Mouse (Mus musculus) kidney, embryonic 16.5 days (tissue): ENCODE measurements around the gene Btbd11. TPM values are rescaled to one million over a fixed set of nuclear protein-coding genes. Genes with fewer than 3 reads are reported as not detected.

Source experiments
- ATAC-seq: fragments of 200-750 bp; cut with Nextera tagmentation; 2 replicates; pipeline ENCODE4 v1.8.0; 2017; ENCODE audit warnings: moderate TSS enrichment; ENCODE audit not compliant: low FRiP score, low TSS enrichment
- H3K27ac ChIP-seq: fragments of 300-500 bp; sonication (generic); 2 replicates; pipeline ENCODE4 v1.5.1; 2014; ENCODE audit warnings: low read length
- H3K27me3 ChIP-seq: fragments of 300-500 bp; sonication (generic); 2 replicates; pipeline ENCODE4 v1.6.1; 2014; ENCODE audit warnings: low read length, control low read depth, mixed read lengths; ENCODE audit not compliant: insufficient read depth
- H3K36me3 ChIP-seq: fragments of 300-500 bp; sonication (generic); 2 replicates; pipeline ENCODE4 v1.6.1; 2014; ENCODE audit warnings: low read length, control low read depth, mixed read lengths; ENCODE audit not compliant: insufficient read depth
- H3K4me1 ChIP-seq: fragments of 300-500 bp; sonication (generic); 2 replicates; pipeline ENCODE4 v1.6.1; 2014; ENCODE audit warnings: low read length, control low read depth, mixed read lengths; ENCODE audit not compliant: insufficient read depth
- H3K4me2 ChIP-seq: fragments of 300-500 bp; sonication (generic); replicated peaks from 2 replicates; pipeline ENCODE4 v1.6.1; 2014; ENCODE audit warnings: low read depth, low read length
- H3K4me3 ChIP-seq: fragments of 300-500 bp; sonication (generic); 2 replicates; pipeline ENCODE4 v1.5.1; 2014; ENCODE audit warnings: mild to moderate bottlenecking, low read length
- H3K9ac ChIP-seq: fragments of 300-500 bp; sonication (generic); replicated peaks from 2 replicates; pipeline ENCODE4 v1.6.1; 2014; ENCODE audit warnings: low read length
- H3K9me3 ChIP-seq: fragments of 300-500 bp; sonication (generic); 2 replicates; pipeline ENCODE4 v1.6.1; 2016; ENCODE audit warnings: low read length, control low read depth
- WGBS: fragments of 180-500 bp; shearing (Covaris S2); extraction: QIAGEN DNeasy Blood & Tissue Kit; methylation state at CpG from one replicate; pipeline ENCODE4 v1.1.7; 2014; 5-methylcytosine and 5-hydroxymethylcytosine counted together
- polyA plus RNA-seq: library from polyadenylated mRNA; unstranded; fragments of >200 nt; fragmentation: Nextera tagmentation; extraction: Ambion mirVana; gene quantifications from 2 replicates; pipeline ENCODE4 v1.2.1, GENCODE M21; 2015

Btbd11 gene
- polyA plus RNA-seq, 1 experiment from 2014 or later: 10.7 TPM

GRCm38 (mm10) chr10:85411120-85411519 is 24.5 kb downstream of the Btbd11 start:
- Histone ChIP-seq H3K4me1 (no peaks in the 10 kb centered on the region), H3K9me3 (no peaks in the 10 kb centered on the region), H3K4me3 (no peak overlapping the region), H3K36me3 (no peaks in the 10 kb centered on the region), H3K4me2 (no peak overlapping the region), H3K27me3 (no peaks in the 10 kb centered on the region), H3K27ac (no peak overlapping the region), H3K9ac (no peak overlapping the region)
- no peak for ATAC-seq
- 77% methylated on average over 3 of the region's 3 CpGs for WGBS

GRCm38 (mm10) chr10:85420851-85421628 is 34.4 kb downstream of the Btbd11 start:
- H3K4me1 ChIP-seq: no peaks in the 10 kb centered on the region
- H3K9ac ChIP-seq: no peak overlapping the region
- H3K4me3 ChIP-seq: no peak overlapping the region
- no peak for ATAC-seq
- 42% methylated on average over 15 of the region's 15 CpGs for WGBS
- H3K36me3 ChIP-seq: no peaks in the 10 kb centered on the region
- H3K27ac ChIP-seq: no peak overlapping the region
- no peaks in the 10 kb centered on the region for H3K27me3 ChIP-seq
- H3K9me3 ChIP-seq: no peaks in the 10 kb centered on the region
- H3K4me2 ChIP-seq: no peak overlapping the region

GRCm38 (mm10) chr10:85421629-85422012 is 35.0 kb downstream of the Btbd11 start:
- H3K36me3 ChIP-seq: no peaks in the 10 kb centered on the region
- WGBS: 79% methylated on average over 4 of the region's 4 CpGs
- ATAC-seq: no peak
- H3K4me2 ChIP-seq: no peak overlapping the region
- no peak overlapping the region for H3K9ac ChIP-seq
- no peak overlapping the region for H3K27ac ChIP-seq
- no peaks in the 10 kb centered on the region for H3K9me3 ChIP-seq
- no peaks in the 10 kb centered on the region for H3K4me1 ChIP-seq
- H3K27me3 ChIP-seq: no peaks in the 10 kb centered on the region
- no peak overlapping the region for H3K4me3 ChIP-seq

GRCm38 (mm10) chr10:85425756-85426155 is 39.1 kb downstream of the Btbd11 start:
- Histone ChIP-seq H3K36me3 (no peaks in the 10 kb centered on the region), H3K4me1 (no peaks in the 10 kb centered on the region), H3K27ac (no peak overlapping the region), H3K27me3 (no peaks in the 10 kb centered on the region), H3K9me3 (no peaks in the 10 kb centered on the region), H3K9ac (no peak overlapping the region), H3K4me2 (no peak overlapping the region), H3K4me3 (no peak overlapping the region)
- ATAC-seq: no peak
- WGBS: 83% methylated on average over 2 of the region's 2 CpGs

GRCm38 (mm10) chr10:85437217-85437616 is 50.6 kb downstream of the Btbd11 start:
- ATAC-seq: no peak
- Histone ChIP-seq H3K9ac (no peak overlapping the region), H3K4me2 (no peak overlapping the region), H3K27me3 (no peaks in the 10 kb centered on the region), H3K4me3 (no peak overlapping the region), H3K9me3 (peaks cover 4% of the 10 kb centered on the region; the same call in 1 of the 2 replicates), H3K36me3 (no peaks in the 10 kb centered on the region), H3K4me1 (no peaks in the 10 kb centered on the region), H3K27ac (no peak overlapping the region)
- whole genome bisulfite sequencing: 83% methylated on average over 3 of the region's 3 CpGs

GRCm38 (mm10) chr10:85443371-85443770 is 56.8 kb downstream of the Btbd11 start:
- H3K27ac ChIP-seq: no peak overlapping the region
- H3K9ac ChIP-seq: no peak overlapping the region
- ATAC-seq: no peak
- H3K4me3 ChIP-seq: no peak overlapping the region
- H3K4me2 ChIP-seq: no peak overlapping the region
- no peaks in the 10 kb centered on the region for H3K36me3 ChIP-seq
- H3K27me3 ChIP-seq: no peaks in the 10 kb centered on the region
- no peaks in the 10 kb centered on the region for H3K9me3 ChIP-seq
- WGBS: 91% methylated on average over 3 of the region's 3 CpGs
- no peaks in the 10 kb centered on the region for H3K4me1 ChIP-seq

GRCm38 (mm10) chr10:85445891-85446290 is 59.3 kb downstream of the Btbd11 start:
- ATAC-seq: no peak
- no peak overlapping the region for H3K27ac ChIP-seq
- H3K9me3 ChIP-seq: no peaks in the 10 kb centered on the region
- no peaks in the 10 kb centered on the region for H3K27me3 ChIP-seq
- H3K36me3 ChIP-seq: no peaks in the 10 kb centered on the region
- no peak overlapping the region for H3K4me3 ChIP-seq
- no peak overlapping the region for H3K9ac ChIP-seq
- 92% methylated on average over 3 of the region's 3 CpGs for WGBS
- no peak overlapping the region for H3K4me2 ChIP-seq
- H3K4me1 ChIP-seq: no peaks in the 10 kb centered on the region

GRCm38 (mm10) chr10:85446700-85447099 is 60.1 kb downstream of the Btbd11 start:
- no peaks in the 10 kb centered on the region for H3K36me3 ChIP-seq
- H3K9ac ChIP-seq: no peak overlapping the region
- H3K4me1 ChIP-seq: 0 out of 2 replicates have a peak, but pooled peaks cover 3% of the 10 kb centered on the region
- no peak for ATAC-seq
- WGBS: 96% methylated on average over 1 of the region's 1 CpGs
- no peaks in the 10 kb centered on the region for H3K27me3 ChIP-seq
- no peak overlapping the region for H3K4me2 ChIP-seq
- no peak overlapping the region for H3K4me3 ChIP-seq
- H3K9me3 ChIP-seq: no peaks in the 10 kb centered on the region
- H3K27ac ChIP-seq: no peak overlapping the region

- WGBS: 78% methylated on average over 2 of the region's 2 CpGs
- Histone ChIP-seq H3K9me3 (no peaks in the 10 kb centered on the region), H3K36me3 (no peaks in the 10 kb centered on the region), H3K4me2 (no peak overlapping the region), H3K4me3 (no peak overlapping the region), H3K4me1 (0 out of 2 replicates have a peak, but pooled peaks cover 3% of the 10 kb centered on the region), H3K27ac (no peak overlapping the region), H3K27me3 (no peaks in the 10 kb centered on the region), H3K9ac (no peak overlapping the region)
- no peak for ATAC-seq
These were observed 61.3 kb downstream of the Btbd11 start for GRCm38 (mm10) chr10:85447869-85448268.

- no peak overlapping the region for H3K4me2 ChIP-seq
- no peak overlapping the region for H3K4me3 ChIP-seq
- H3K9ac ChIP-seq: no peak overlapping the region
- WGBS: 30% methylated on average over 8 of the region's 8 CpGs
- ATAC-seq: no peak
- H3K27ac ChIP-seq: no peak overlapping the region
- no peaks in the 10 kb centered on the region for H3K9me3 ChIP-seq
- H3K27me3 ChIP-seq: no peaks in the 10 kb centered on the region
- H3K36me3 ChIP-seq: no peaks in the 10 kb centered on the region
- H3K4me1 ChIP-seq: 0 out of 2 replicates have a peak, but pooled peaks cover 9% of the 10 kb centered on the region
These were observed 65.2 kb downstream of the Btbd11 start for GRCm38 (mm10) chr10:85451629-85452368.
